Mouse (Mus musculus) adrenal gland, postnatal 36 days (tissue): ENCODE measurements around the gene Ttll1. TPM values are rescaled to one million over a fixed set of nuclear protein-coding genes. Genes with fewer than 3 reads are reported as not detected.
"Not testable (repeated sequence)": the region's sequence is repeated elsewhere in the genome, so short reads cannot be mapped to it uniquely, and the experiment has no call there.

Source experiments
- DNase-seq, 2 experiments: peaks; one replicate each; pipeline ENCODE4 v3.0.0; 2021; ENCODE audit warnings: mixed read lengths in 1 of 2
- total RNA-seq, 2 experiments: library from RNA; stranded (reverse); gene quantifications; 2 replicates each; pipeline ENCODE4 v1.2.3; 2021

Gene Ttll1
- total RNA-seq, 2 experiments from 2014 or later: 7.6 to 7.7 TPM

- no peak for DNase-seq
These were observed 13.1 kb upstream of the Ttll1 start for GRCm38 (mm10) chr15:83523638-83524332.

GRCm38 (mm10) chr15:83523196-83523595 is 12.5 kb upstream of the Ttll1 start:
- peak; percentile 58 to 65 for DNase-seq

- no peak for DNase-seq
These were observed 10.2 kb upstream of the Ttll1 start for GRCm38 (mm10) chr15:83520861-83521382.

GRCm38 (mm10) chr15:83518215-83519048 is 7.7 kb upstream of the Ttll1 start:
- peak; percentile 60 to 80 for DNase-seq

- no peak for DNase-seq
These were observed 4.3 kb upstream of the Ttll1 start for GRCm38 (mm10) chr15:83515018-83515417.

GRCm38 (mm10) chr15:83512489-83513281 is 2.0 kb upstream of the Ttll1 start:
- no peak for DNase-seq

- DNase-seq: no peak
These were observed 516 bp downstream of the Ttll1 start for GRCm38 (mm10) chr15:83509950-83510804.

GRCm38 (mm10) chr15:83501483-83501882 is 9.2 kb downstream of the Ttll1 start:
- not testable (repeated sequence) for DNase-seq

GRCm38 (mm10) chr15:83500352-83500751 is 10.3 kb downstream of the Ttll1 start:
- DNase-seq: peak; percentile 28 to 42

- DNase-seq: peak in 1 of 2 experiments; percentile 27
These were observed 11.4 kb downstream of the Ttll1 start for GRCm38 (mm10) chr15:83499211-83499755.

GRCm38 (mm10) chr15:83497299-83497698 is 13.4 kb downstream of the Ttll1 start:
- peak in 1 of 2 experiments; percentile 34 for DNase-seq

- DNase-seq: peak; percentile 30 to 55
These were observed 14.8 kb downstream of the Ttll1 start for GRCm38 (mm10) chr15:83495787-83496367.

GRCm38 (mm10) chr15:83495195-83495594 is 15.5 kb downstream of the Ttll1 start:
- DNase-seq: no peak

- DNase-seq: no peak
These were observed 16.1 kb downstream of the Ttll1 start for GRCm38 (mm10) chr15:83494572-83494920.

GRCm38 (mm10) chr15:83493856-83494571 is 16.7 kb downstream of the Ttll1 start:
- peak; percentile 20 to 28 for DNase-seq

GRCm38 (mm10) chr15:83491891-83492290 is 18.8 kb downstream of the Ttll1 start:
- DNase-seq: no peak

- no peak for DNase-seq
These were observed 21.2 kb downstream of the Ttll1 start for GRCm38 (mm10) chr15:83489471-83489870.

GRCm38 (mm10) chr15:83487477-83488115 is 23.1 kb downstream of the Ttll1 start:
- no peak for DNase-seq

GRCm38 (mm10) chr15:83484311-83484710 is 26.4 kb downstream of the Ttll1 start:
- DNase-seq: no peak
